Mouse (Mus musculus): ENCODE data around the gene Sppl2b. TPM values are rescaled to one million over a fixed set of nuclear protein-coding genes. Genes with fewer than 3 reads are reported as not detected.
"Not testable (repeated sequence)": the region's sequence is repeated elsewhere in the genome, so short reads cannot be mapped to it uniquely, and the experiment has no call there.

Sppl2b gene
- polyA plus RNA-seq, 1 experiment from 2014 or later, result 49.3 TPM

DNA sequence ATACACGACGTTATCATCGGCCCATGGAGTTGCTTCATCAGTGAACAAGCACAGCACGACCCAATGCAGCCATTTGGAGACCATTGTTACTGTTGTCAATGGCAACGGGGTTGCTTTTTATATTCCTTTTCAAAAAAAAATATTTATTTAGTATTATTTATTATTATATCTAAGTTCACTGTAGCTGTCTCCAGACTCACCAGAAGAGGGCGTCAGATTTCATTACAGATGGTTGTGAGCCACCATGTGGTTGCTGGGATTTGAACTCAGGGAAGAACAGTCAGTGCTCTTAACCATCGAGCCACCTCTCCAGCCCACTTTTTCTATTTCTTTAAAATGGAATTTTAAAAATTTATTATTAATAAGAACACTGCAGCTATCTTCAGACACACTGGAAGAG is 40.3 kb upstream of the Sppl2b start:
- Histone ChIP-seq H3K4me1 (peaks cover 6% of the 10 kb centered on the region), H3K4me3 (no peak overlapping the region), H3K27ac (no peak overlapping the region), H3K36me3 (no peaks in the 10 kb centered on the region), H3K9ac (no peak overlapping the region), H3K9me3 (no peaks in the 10 kb centered on the region), H3K4me2 (no peak overlapping the region), H3K27me3 (peaks cover 15% of the 10 kb centered on the region)
- ATAC-seq (ENCODE audit: insufficient number of reproducible peaks, insufficient read depth, low FRiP score, low TSS enrichment, low read depth), result no peak
- WGBS, result 65% methylated on average over 7 of the region's 7 CpGs

DNA sequence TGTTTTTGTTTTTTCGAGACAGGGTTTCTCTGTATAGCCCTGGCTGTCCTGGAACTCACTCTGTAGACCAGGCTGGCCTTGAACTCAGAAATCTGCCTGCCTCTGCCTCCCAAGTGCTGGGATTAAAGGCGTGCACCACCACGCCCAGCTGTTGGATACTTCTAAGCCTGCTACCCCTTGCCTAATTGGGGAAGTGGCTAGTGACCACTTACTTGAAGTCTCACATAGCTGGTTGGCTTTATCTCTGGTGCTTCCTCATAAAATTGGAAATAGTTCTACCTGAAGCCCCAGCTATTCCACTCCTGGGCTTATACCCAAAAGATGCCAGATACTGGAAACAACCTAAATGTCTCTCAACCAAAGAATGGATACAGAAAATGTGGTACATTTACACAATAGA is 38.8 kb upstream of the Sppl2b start:
- not testable (repeated sequence) for ATAC-seq (ENCODE audit: insufficient number of reproducible peaks, insufficient read depth, low FRiP score, low TSS enrichment, low read depth)

DNA sequence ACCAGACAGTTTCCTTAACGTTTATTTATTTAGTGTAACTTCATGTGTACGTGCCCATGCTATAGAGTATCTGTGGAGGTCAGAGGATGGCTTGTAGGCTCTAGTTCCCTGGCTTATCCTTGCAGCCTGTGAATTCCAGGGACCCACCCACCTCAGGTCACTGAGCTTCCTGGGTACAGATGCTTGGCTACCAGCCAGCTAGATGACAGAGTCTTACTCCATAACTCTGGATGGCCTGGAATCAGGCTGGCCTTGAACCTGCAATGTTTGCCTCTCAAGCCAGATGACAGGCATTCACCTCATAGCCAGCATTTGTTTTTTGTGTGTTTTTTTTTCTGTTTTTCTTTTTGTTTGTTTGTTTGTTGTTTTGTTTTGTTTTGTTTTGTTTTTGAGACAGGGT is 37.9 kb upstream of the Sppl2b start:
- no peaks in the 10 kb centered on the region for H3K27me3 ChIP-seq
- no peak overlapping the region for H3K9ac ChIP-seq
- no peak overlapping the region for H3K4me2 ChIP-seq
- no peaks in the 10 kb centered on the region for H3K9me3 ChIP-seq
- no peak overlapping the region for H3K27ac ChIP-seq
- no peak for ATAC-seq (ENCODE audit: insufficient number of reproducible peaks, insufficient read depth, low FRiP score, low TSS enrichment, low read depth)
- no peak overlapping the region for H3K4me3 ChIP-seq
- no peaks in the 10 kb centered on the region for H3K4me1 ChIP-seq
- H3K36me3 ChIP-seq, result no peaks in the 10 kb centered on the region
- WGBS, result 76% methylated on average over 2 of the region's 2 CpGs

More for the DNA sequence above, 38.8 kb upstream of the Sppl2b start:
- H3K4me2 ChIP-seq, H3K27me3 ChIP-seq, H3K4me3 ChIP-seq, H3K4me1 ChIP-seq, H3K9ac ChIP-seq, H3K9me3 ChIP-seq, H3K27ac ChIP-seq, H3K36me3 ChIP-seq: not testable (repeated sequence)
- 79% methylated on average over 3 of the region's 3 CpGs for WGBS

DNA sequence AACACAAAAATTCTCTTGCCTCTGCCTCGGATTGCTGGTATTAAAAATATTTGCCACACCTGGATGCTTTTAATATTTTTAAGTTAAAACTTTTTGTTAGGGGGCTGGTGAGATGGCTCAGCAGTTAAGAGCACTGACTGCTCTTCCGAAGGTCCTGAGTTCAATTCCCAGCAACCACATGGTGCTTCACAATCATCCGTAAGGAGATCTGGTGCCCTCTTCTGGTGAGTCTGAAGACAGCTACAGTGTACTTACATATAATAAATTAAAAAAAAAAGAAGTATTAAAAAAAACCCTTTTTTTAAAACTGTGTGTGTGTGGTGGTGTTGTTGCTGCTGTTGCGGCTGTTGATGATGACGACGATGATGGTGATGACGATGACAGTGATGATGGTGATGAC is 37.1 kb upstream of the Sppl2b start:
- H3K4me3 ChIP-seq; H3K4me2 ChIP-seq; H3K4me1 ChIP-seq; H3K9ac ChIP-seq; H3K27ac ChIP-seq; H3K27me3 ChIP-seq; H3K9me3 ChIP-seq; H3K36me3 ChIP-seq; ATAC-seq (ENCODE audit: insufficient number of reproducible peaks, insufficient read depth, low FRiP score, low TSS enrichment, low read depth): not testable (repeated sequence)
- 82% methylated on average over 7 of the region's 7 CpGs for WGBS

DNA sequence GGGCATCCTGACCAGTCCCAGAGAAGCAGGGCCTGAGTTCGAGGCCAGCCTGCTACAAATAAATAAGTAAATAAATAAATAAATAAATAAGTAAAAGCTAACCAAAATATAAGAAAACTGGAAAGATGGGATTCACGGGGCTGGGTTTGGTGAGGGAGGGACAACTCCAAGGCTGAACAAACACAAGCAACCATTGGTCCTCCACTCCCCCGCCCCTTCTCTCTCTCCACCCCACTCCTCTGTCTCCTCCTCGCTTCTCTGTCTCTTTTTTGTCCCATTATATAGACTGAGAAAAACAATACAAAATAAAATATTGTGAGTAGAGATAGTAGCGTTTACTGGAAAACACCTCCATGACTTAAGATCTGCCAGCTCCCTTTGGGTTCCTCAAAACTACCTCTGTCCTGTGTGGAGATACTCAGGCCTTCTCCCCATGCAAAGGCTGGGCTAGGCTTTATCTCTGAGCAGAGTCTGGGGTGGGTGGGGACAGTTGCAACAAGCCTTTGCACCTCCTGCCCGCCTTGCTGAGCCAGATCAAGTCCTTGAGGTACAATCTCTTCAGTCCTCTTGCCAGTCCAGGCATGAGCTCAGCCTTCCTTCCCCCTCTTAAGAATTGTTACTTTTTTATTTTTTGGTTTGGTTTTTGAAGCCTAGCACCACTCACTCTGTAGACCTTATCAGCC is 36.3 kb upstream of the Sppl2b start:
- no peak overlapping the region for H3K4me2 ChIP-seq
- no peaks in the 10 kb centered on the region for H3K4me1 ChIP-seq
- H3K27ac ChIP-seq, result no peak overlapping the region
- no peak overlapping the region for H3K4me3 ChIP-seq
- no peaks in the 10 kb centered on the region for H3K9me3 ChIP-seq
- no peaks in the 10 kb centered on the region for H3K36me3 ChIP-seq
- H3K9ac ChIP-seq, result no peak overlapping the region
- ATAC-seq (ENCODE audit: insufficient number of reproducible peaks, insufficient read depth, low FRiP score, low TSS enrichment, low read depth), result no peak
- 59% methylated on average over 6 of the region's 6 CpGs for WGBS
- H3K27me3 ChIP-seq, result no peaks in the 10 kb centered on the region

DNA sequence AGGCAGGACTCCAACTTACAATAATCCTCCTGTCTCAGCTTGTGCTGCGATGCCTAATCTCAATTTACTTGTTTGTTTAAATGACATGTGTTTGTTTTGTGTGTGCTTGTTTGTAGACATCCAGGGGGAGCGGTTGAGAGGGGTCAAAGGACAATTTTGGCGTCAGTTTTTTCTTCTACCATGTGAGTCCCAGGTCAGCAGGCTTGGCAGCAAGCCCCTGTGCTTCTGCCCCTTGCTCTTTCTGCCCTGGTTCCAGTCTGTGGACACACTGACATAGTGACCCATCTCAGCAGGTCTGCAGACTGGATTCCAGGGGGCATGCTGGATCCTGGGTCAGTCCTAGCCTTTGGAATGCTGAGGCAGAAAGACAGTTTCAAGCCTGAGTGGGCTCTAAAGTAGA is 35.7 kb upstream of the Sppl2b start:
- Histone ChIP-seq H3K4me1 (no peaks in the 10 kb centered on the region), H3K4me3 (no peak overlapping the region), H3K36me3 (no peaks in the 10 kb centered on the region), H3K9me3 (no peaks in the 10 kb centered on the region), H3K9ac (no peak overlapping the region), H3K4me2 (no peak overlapping the region), H3K27ac (no peak overlapping the region), H3K27me3 (no peaks in the 10 kb centered on the region)
- ATAC-seq (ENCODE audit: insufficient number of reproducible peaks, insufficient read depth, low FRiP score, low TSS enrichment, low read depth), result no peak
- 46% methylated on average over 3 of the region's 3 CpGs for WGBS

DNA sequence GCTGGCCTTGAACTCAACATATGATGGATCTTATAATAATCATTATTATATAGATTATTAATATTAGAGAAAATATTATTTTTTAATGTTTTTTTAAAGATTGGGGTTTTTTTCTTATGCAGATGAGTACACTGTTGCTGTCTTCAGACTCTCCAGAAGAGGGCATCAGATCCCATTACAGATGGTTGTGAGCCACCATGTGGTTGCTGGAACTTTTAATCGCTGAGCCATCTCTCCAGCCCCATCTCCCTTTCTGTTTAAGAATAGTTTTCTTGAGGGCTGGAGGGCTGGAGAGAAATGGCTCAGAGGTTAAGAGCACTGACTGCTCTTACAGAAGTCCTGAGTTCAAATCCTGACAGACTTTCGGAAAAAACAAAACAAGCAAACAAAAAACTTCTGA is 33.1 kb upstream of the Sppl2b start:
- H3K4me1 ChIP-seq, result no peaks in the 10 kb centered on the region
- 41% methylated on average over 2 of the region's 2 CpGs for WGBS
- no peaks in the 10 kb centered on the region for H3K27me3 ChIP-seq
- no peaks in the 10 kb centered on the region for H3K36me3 ChIP-seq
- H3K9me3 ChIP-seq, result no peaks in the 10 kb centered on the region
- H3K4me2 ChIP-seq, result no peak overlapping the region
- no peak overlapping the region for H3K4me3 ChIP-seq
- H3K27ac ChIP-seq, result no peak overlapping the region
- ATAC-seq (ENCODE audit: insufficient number of reproducible peaks, insufficient read depth, low FRiP score, low TSS enrichment, low read depth), result no peak
- H3K9ac ChIP-seq, result no peak overlapping the region

DNA sequence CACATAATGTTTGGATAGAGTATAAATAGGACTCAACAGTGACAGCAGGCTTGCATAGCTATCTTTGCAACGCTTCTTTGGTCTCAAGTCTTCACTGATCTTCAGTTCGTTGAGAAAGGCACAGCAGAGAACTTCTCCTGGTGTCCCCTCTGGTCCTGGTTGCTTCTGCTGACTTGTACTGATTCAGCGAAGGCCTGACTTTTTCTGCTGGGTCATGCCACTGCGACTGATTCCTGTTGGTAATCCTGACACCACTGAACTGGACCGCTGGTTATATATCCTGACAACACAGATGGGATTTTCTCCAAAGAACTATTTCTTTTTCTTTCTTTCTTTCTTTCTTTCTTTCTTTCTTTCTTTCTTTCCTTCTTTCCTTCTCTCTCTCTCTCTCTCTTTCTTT is 32.5 kb upstream of the Sppl2b start:
- H3K4me2 ChIP-seq, result no peak overlapping the region
- no peak overlapping the region for H3K4me3 ChIP-seq
- H3K9ac ChIP-seq, result no peak overlapping the region
- no peaks in the 10 kb centered on the region for H3K9me3 ChIP-seq
- WGBS, result 93% methylated on average over 5 of the region's 5 CpGs
- ATAC-seq (ENCODE audit: insufficient number of reproducible peaks, insufficient read depth, low FRiP score, low TSS enrichment, low read depth), result no peak
- no peaks in the 10 kb centered on the region for H3K36me3 ChIP-seq
- H3K4me1 ChIP-seq, result peaks cover 2% of the 10 kb centered on the region
- no peak overlapping the region for H3K27ac ChIP-seq
- H3K27me3 ChIP-seq, result no peaks in the 10 kb centered on the region

DNA sequence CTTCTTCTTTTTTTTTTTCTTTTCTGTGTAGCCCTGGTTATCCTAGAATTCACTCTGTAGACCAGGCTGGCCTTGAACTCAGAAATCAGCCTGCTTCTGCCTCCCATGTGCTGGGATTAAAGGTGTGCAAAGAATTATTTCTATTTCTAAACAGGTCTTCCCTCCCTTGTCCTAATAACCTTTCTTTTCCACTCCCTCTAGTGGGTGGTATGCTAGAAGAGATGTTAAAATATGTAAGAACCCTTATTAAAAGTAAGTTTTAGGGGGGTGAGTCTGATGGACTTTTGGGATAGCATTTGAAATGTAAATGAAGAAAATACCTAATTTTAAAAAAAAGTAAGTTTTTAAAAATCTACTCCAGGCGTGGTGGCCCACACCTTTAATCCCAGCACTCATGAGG is 31.8 kb upstream of the Sppl2b start:
- no peak overlapping the region for H3K9ac ChIP-seq
- peaks cover 2% of the 10 kb centered on the region for H3K36me3 ChIP-seq
- H3K27me3 ChIP-seq, result no peaks in the 10 kb centered on the region
- no peak overlapping the region for H3K4me3 ChIP-seq
- H3K4me1 ChIP-seq, result peaks cover 10% of the 10 kb centered on the region
- no peak overlapping the region for H3K4me2 ChIP-seq
- H3K9me3 ChIP-seq, result no peaks in the 10 kb centered on the region
- no peak for ATAC-seq (ENCODE audit: insufficient number of reproducible peaks, insufficient read depth, low FRiP score, low TSS enrichment, low read depth)
- 82% methylated on average over 1 of the region's 1 CpGs for WGBS
- no peak overlapping the region for H3K27ac ChIP-seq

DNA sequence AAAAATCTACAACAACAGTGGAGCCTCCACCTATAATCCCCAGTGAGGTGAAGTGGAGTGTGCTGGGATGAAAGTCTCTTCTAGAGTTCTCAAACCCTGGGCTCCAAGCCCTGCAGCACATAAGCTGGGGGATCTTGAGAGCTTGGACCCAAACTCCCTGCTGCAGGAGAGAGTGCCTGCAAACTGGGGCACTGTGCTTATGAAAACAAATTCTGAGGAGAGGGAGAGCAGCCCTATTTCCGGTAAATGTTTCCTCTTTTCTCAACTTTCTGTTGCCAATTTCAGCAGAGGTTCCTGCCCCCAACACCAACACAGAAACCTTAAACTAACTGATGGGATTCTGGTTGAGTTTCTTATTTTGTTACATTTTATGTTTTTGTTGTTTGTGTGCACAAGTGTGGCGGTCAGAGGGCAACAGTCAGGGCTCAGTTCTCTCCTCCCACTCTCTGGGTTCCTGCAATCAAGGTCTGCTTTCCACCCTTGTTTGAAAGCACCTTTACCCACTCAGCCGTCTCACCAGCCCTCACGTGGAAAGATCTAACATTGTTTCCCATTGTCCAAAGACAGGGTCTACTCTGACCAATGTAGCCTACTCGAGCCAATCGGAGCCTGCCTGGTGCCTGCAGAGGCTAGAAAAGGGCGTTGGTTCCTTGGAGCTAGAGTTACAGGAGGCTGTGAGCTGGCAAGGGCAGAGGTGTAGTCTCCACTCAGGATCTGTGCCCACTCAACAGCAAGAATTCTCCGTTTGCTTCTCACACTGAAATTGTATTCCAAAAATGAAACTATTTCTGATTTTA is 31.0 kb upstream of the Sppl2b start:
- no peak overlapping the region for H3K9ac ChIP-seq

DNA sequence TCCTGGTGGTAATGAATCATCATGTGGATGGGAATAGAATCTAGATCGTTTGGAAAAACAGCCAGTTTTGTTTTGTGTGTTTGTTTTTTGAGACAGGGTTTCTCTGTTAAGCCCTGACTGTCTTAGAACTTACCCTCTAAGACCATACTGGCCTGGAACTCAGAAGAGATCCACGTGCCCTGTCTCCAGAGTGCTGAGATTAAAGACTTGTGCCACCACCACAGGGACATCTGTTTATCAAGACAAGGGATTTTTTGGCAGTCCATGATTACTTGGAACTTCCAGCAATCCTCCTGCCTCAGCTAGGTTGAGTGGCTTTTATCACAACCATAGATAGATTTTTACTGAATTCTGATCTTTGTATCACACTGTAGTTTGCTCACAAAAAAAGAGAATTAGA is 30.2 kb upstream of the Sppl2b start:
- no peak overlapping the region for H3K4me2 ChIP-seq
- peaks cover 14% of the 10 kb centered on the region for H3K36me3 ChIP-seq
- no peak overlapping the region for H3K4me3 ChIP-seq
- H3K27ac ChIP-seq, result no peak overlapping the region
- no peaks in the 10 kb centered on the region for H3K9me3 ChIP-seq
- peaks cover 21% of the 10 kb centered on the region for H3K4me1 ChIP-seq
- no peak overlapping the region for H3K9ac ChIP-seq
- no peaks in the 10 kb centered on the region for H3K27me3 ChIP-seq
- WGBS, result 71% methylated on average over 2 of the region's 2 CpGs
- ATAC-seq (ENCODE audit: insufficient number of reproducible peaks, insufficient read depth, low FRiP score, low TSS enrichment, low read depth), result no peak

More for the DNA sequence above, 31.0 kb upstream of the Sppl2b start:
- ATAC-seq (ENCODE audit: insufficient number of reproducible peaks, insufficient read depth, low FRiP score, low TSS enrichment, low read depth), result no peak
- WGBS, result 66% methylated on average over 8 of the region's 8 CpGs
- no peaks in the 10 kb centered on the region for H3K9me3 ChIP-seq
- H3K27me3 ChIP-seq, result no peaks in the 10 kb centered on the region
- peaks cover 13% of the 10 kb centered on the region for H3K4me1 ChIP-seq
- H3K4me2 ChIP-seq, result no peak overlapping the region
- H3K36me3 ChIP-seq, result peaks cover 6% of the 10 kb centered on the region
- no peak overlapping the region for H3K4me3 ChIP-seq
- no peak overlapping the region for H3K27ac ChIP-seq

Measured in embryonic facial prominence, embryonic 13.5 days (tissue).